Mouse (Mus musculus) myocyte (in vitro differentiated cells): ENCODE measurements around the gene Il6. TPM values are rescaled to one million over a fixed set of nuclear protein-coding genes. Genes with fewer than 3 reads are reported as not detected.

Experiments used
- H3K27me3 ChIP-seq: one replicate; pipeline ENCODE4 v1.6.1; 2011; ENCODE audit not compliant: control insufficient read depth, insufficient read depth, insufficient read length
- H3K36me3 ChIP-seq: one replicate; pipeline ENCODE4 v1.6.1; 2011; ENCODE audit not compliant: control insufficient read depth, insufficient read depth
- H3K4me2 ChIP-seq: one replicate; pipeline ENCODE4 v1.6.1; 2011; ENCODE audit warnings: low read depth, control low read depth
- H3K4me3 ChIP-seq: one replicate; pipeline ENCODE4 v1.5.1; 2011; ENCODE audit warnings: mild to moderate bottlenecking, control low read depth, moderate library complexity
- H3K79me2 ChIP-seq: one replicate; pipeline ENCODE4 v1.6.1; 2011; ENCODE audit not compliant: control insufficient read depth, insufficient read depth
- H3ac ChIP-seq: one replicate; pipeline ENCODE4 v1.6.1; 2011; ENCODE audit not compliant: control insufficient read depth, insufficient read length
- CEBPB ChIP-seq: IDR thresholded peaks from 2 replicates; pipeline ENCODE4 v1.6.1; 2011; ENCODE audit warnings: mild to moderate bottlenecking, moderate library complexity; ENCODE audit not compliant: poor library complexity, insufficient read depth, severe bottlenecking
- E2F4 ChIP-seq: IDR thresholded peaks from one replicate; pipeline ENCODE4 v1.6.1; 2011; ENCODE audit warnings: mild to moderate bottlenecking, control low read depth, moderate library complexity; ENCODE audit not compliant: insufficient read depth
- MAX ChIP-seq: IDR thresholded peaks from one replicate; pipeline ENCODE4 v1.6.1; 2011; ENCODE audit warnings: low read depth, mild to moderate bottlenecking, control low read depth
- MYOD1 ChIP-seq, 3 experiments: IDR thresholded peaks; one replicate each; pipeline ENCODE4 v1.6.1; 2011; ENCODE audit warnings: control low read depth in 2 of 3, low read depth in 2 of 3, mild to moderate bottlenecking in 2 of 3, moderate library complexity in 1 of 3; ENCODE audit not compliant: insufficient read length in 2 of 3, control insufficient read depth in 1 of 3
- MYOG ChIP-seq, 3 experiments: IDR thresholded peaks; one replicate each; pipeline ENCODE4 v1.6.1; 2011; ENCODE audit warnings: control low read depth in 2 of 3, low read depth in 2 of 3, mild to moderate bottlenecking in 2 of 3; ENCODE audit not compliant: insufficient read length in 2 of 3, control insufficient read depth in 1 of 3, insufficient read depth in 1 of 3
- POLR2A ChIP-seq: IDR thresholded peaks from one replicate; pipeline ENCODE4 v1.6.1; 2011; ENCODE audit warnings: low read depth, mild to moderate bottlenecking, control low read depth, moderate library complexity; ENCODE audit not compliant: insufficient read length
- POLR2AphosphoS2 ChIP-seq: IDR thresholded peaks from one replicate; pipeline ENCODE4 v1.6.1; 2011; ENCODE audit warnings: low read depth, control low read depth; ENCODE audit not compliant: insufficient read length
- REST ChIP-seq: IDR thresholded peaks from one replicate; pipeline ENCODE4 v1.6.1; 2011; ENCODE audit warnings: mild to moderate bottlenecking, control low read depth, moderate library complexity; ENCODE audit not compliant: insufficient read depth, insufficient read length
- SRF ChIP-seq: IDR thresholded peaks from one replicate; pipeline ENCODE4 v1.6.1; 2011; ENCODE audit warnings: low read depth; ENCODE audit not compliant: control insufficient read depth, insufficient read length
- TCF12 ChIP-seq: IDR thresholded peaks from one replicate; pipeline ENCODE4 v1.6.1; 2011; ENCODE audit warnings: mild to moderate bottlenecking, control low read depth; ENCODE audit not compliant: poor library complexity, insufficient read depth, severe bottlenecking
- TCF3 ChIP-seq: IDR thresholded peaks from one replicate; pipeline ENCODE4 v1.6.1; 2011; ENCODE audit warnings: low read depth, control low read depth; ENCODE audit not compliant: insufficient read length
- USF1 ChIP-seq: IDR thresholded peaks from one replicate; pipeline ENCODE4 v1.6.1; 2011; ENCODE audit warnings: low read depth, mild to moderate bottlenecking, control low read depth, moderate library complexity
- polyA plus RNA-seq: library from polyadenylated mRNA; unstranded; fragments of >200 nt; fragmentation: generic; extraction: Trizol; gene quantifications from one replicate; pipeline ENCODE4 v1.2.1, GENCODE M21; 2012; ENCODE audit warnings: missing spikeins

Gene Il6
- polyA plus RNA-seq, 1 experiment: 1.5 TPM

- H3ac ChIP-seq: no peak overlapping the region
- no peak overlapping the region for H3K4me2 ChIP-seq
- H3K79me2 ChIP-seq: no peaks in the 10 kb centered on the region
- H3K27me3 ChIP-seq: no peaks in the 10 kb centered on the region
- no peak for TF ChIP-seq CEBPB
- TF ChIP-seq MYOG (IDR thresholded peaks at IDR 0.05; ENCODE audit: control insufficient read depth in 1 of 3, insufficient read depth in 1 of 3, insufficient read length in 2 of 3, low read depth in 2 of 3): no peak
- no peak for TF ChIP-seq REST
- no peak for TF ChIP-seq E2F4
- TF ChIP-seq TCF3: no peak
- TF ChIP-seq SRF: no peak
- no peak for TF ChIP-seq POLR2AphosphoS2
- TF ChIP-seq MAX: no peak
- TF ChIP-seq USF1: no peak
- TF ChIP-seq TCF12: no peak
- TF ChIP-seq MYOD1 (IDR thresholded peaks at IDR 0.05; ENCODE audit: control insufficient read depth in 1 of 3, insufficient read length in 2 of 3, low read depth in 2 of 3): no peak
- no peak for TF ChIP-seq POLR2A
- no peak overlapping the region for H3K4me3 ChIP-seq
- H3K36me3 ChIP-seq: no peaks in the 10 kb centered on the region
Measured at GRCm38 (mm10) chr5:29973533-29973932, 39.4 kb upstream of the Il6 start.

GRCm38 (mm10) chr5:29974115-29974514, 38.8 kb upstream of the Il6 start:
- Histone ChIP-seq H3K27me3 (no peaks in the 10 kb centered on the region), H3K4me2 (no peak overlapping the region), H3ac (no peak overlapping the region), H3K36me3 (no peaks in the 10 kb centered on the region), H3K4me3 (no peak overlapping the region), H3K79me2 (no peaks in the 10 kb centered on the region)
- no peak for TF ChIP-seq REST
- TF ChIP-seq TCF12: no peak

GRCm38 (mm10) chr5:29993583-29993982, 19.3 kb upstream of the Il6 start:
- Histone ChIP-seq H3K4me2 (no peak overlapping the region), H3K79me2 (no peaks in the 10 kb centered on the region), H3ac (no peak overlapping the region), H3K36me3 (no peaks in the 10 kb centered on the region), H3K27me3 (no peaks in the 10 kb centered on the region), H3K4me3 (no peak overlapping the region)
- TF ChIP-seq USF1 (no peak), E2F4 (no peak), MYOD1 (IDR thresholded peaks at IDR 0.05; ENCODE audit: control insufficient read depth in 1 of 3, insufficient read length in 2 of 3, low read depth in 2 of 3) (no peak), TCF3 (no peak), CEBPB (no peak), SRF (no peak), MYOG (IDR thresholded peaks at IDR 0.05; ENCODE audit: control insufficient read depth in 1 of 3, insufficient read depth in 1 of 3, insufficient read length in 2 of 3, low read depth in 2 of 3) (no peak), REST (no peak)

- H3K27me3 ChIP-seq: no peaks in the 10 kb centered on the region
- H3K4me2 ChIP-seq: no peak overlapping the region
- no peak overlapping the region for H3K4me3 ChIP-seq
- no peak overlapping the region for H3ac ChIP-seq
- no peaks in the 10 kb centered on the region for H3K79me2 ChIP-seq
- H3K36me3 ChIP-seq: no peaks in the 10 kb centered on the region
- no peak for TF ChIP-seq E2F4
- no peak for TF ChIP-seq TCF3
- TF ChIP-seq CEBPB: no peak
- no peak for TF ChIP-seq SRF
- TF ChIP-seq USF1: no peak
- no peak for TF ChIP-seq MAX
- no peak for TF ChIP-seq POLR2AphosphoS2
- TF ChIP-seq TCF12: no peak
- no peak for TF ChIP-seq MYOG (IDR thresholded peaks at IDR 0.05; ENCODE audit: control insufficient read depth in 1 of 3, insufficient read depth in 1 of 3, insufficient read length in 2 of 3, low read depth in 2 of 3)
- TF ChIP-seq MYOD1 (IDR thresholded peaks at IDR 0.05; ENCODE audit: control insufficient read depth in 1 of 3, insufficient read length in 2 of 3, low read depth in 2 of 3): no peak
- TF ChIP-seq POLR2A: no peak
- TF ChIP-seq REST: no peak
Measured at GRCm38 (mm10) chr5:29994344-29994743, 18.6 kb upstream of the Il6 start.

- H3K79me2 ChIP-seq: no peaks in the 10 kb centered on the region
- no peak overlapping the region for H3ac ChIP-seq
- no peaks in the 10 kb centered on the region for H3K27me3 ChIP-seq
- no peak overlapping the region for H3K4me3 ChIP-seq
- TF ChIP-seq USF1 (no peak), CEBPB (no peak), MYOG (IDR thresholded peaks at IDR 0.05; ENCODE audit: control insufficient read depth in 1 of 3, insufficient read depth in 1 of 3, insufficient read length in 2 of 3, low read depth in 2 of 3) (no peak)
- no peaks in the 10 kb centered on the region for H3K36me3 ChIP-seq
- no peak overlapping the region for H3K4me2 ChIP-seq
Measured at GRCm38 (mm10) chr5:29997351-29997750, 15.6 kb upstream of the Il6 start.
